Mouse (Mus musculus) heart, adult 9 months (tissue): ENCODE results near the gene Pnkd.
"Not testable (repeated sequence)": the region's sequence is repeated elsewhere in the genome, so short reads cannot be mapped to it uniquely, and the experiment has no call there.

Experiments
- DNase-seq, 2 experiments: peaks; one replicate each; pipeline ENCODE4 v3.0.0; 2022; ENCODE audit warnings: low spot score in 2 of 2

The Pnkd gene

DNA sequence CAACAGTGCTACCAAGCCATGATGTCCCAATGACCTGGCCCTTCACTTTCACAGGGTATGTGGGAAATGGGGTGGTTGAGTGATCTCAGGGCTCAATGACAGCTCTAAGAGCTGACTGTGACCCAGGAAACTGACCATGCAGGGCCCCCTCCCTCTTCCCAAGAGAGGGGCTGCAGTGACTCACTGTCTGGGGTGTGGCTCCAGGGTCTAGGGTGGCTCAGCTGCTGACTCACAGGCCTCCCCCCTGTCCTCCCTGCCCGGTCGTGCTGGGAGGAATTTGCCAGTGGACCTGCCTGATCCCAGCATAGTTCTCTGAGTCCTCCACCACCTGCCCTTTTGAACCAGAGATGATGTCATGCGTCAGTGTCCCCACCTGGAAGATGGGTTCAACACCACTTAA is 12.5 kb downstream of the Pnkd start:
- DNase-seq: peak; percentile 66 to 73

DNA sequence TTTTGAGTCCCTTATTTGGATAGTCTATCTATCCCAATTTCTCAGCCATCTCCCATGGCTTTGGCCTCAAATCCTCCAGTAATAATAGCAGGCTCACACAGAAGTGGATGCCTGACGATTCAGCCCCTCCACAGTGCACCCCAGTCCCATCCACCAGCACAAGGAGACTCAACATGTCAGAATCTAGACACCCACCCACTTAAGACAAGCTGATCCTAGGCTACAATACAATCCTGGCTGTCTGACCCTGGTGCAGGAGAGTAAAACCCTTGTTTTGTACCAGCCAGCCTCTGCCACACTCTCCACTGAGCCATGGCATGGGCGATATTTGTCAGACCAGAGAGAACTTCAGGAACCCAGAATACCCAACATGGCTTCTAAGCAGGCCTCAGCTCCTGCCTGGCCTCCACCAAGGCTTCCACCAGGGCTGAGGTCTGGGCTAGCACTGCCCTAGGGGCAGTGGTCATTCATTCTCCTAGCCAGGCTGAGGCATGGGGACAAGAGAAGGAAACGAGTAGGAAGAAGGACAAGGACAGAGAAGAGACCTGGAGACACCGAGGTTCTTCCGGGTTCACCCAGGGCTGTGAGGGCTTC is 13.5 kb downstream of the Pnkd start:
- no peak for DNase-seq

DNA sequence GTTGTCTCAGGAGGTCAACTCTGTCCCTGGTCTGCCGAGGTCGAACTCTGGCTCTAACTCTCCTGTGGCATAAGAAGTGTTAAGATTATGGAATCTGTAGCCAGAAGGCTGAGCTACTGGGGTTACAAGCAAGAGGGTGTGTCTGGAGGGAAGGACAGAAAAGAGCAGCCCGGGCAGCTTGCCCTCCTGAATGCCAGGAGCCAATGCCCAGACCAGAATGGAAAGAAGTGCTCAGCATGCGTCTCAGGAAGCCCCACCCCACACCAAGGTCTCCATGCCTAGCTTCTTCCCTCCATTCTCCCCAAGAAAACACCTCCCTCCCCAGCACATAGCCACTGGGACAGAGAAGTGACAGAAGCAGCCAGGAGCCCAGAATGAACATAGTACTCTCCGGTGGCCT is 14.3 kb downstream of the Pnkd start:
- DNase-seq: peak in 1 of 2 experiments; percentile 70

DNA sequence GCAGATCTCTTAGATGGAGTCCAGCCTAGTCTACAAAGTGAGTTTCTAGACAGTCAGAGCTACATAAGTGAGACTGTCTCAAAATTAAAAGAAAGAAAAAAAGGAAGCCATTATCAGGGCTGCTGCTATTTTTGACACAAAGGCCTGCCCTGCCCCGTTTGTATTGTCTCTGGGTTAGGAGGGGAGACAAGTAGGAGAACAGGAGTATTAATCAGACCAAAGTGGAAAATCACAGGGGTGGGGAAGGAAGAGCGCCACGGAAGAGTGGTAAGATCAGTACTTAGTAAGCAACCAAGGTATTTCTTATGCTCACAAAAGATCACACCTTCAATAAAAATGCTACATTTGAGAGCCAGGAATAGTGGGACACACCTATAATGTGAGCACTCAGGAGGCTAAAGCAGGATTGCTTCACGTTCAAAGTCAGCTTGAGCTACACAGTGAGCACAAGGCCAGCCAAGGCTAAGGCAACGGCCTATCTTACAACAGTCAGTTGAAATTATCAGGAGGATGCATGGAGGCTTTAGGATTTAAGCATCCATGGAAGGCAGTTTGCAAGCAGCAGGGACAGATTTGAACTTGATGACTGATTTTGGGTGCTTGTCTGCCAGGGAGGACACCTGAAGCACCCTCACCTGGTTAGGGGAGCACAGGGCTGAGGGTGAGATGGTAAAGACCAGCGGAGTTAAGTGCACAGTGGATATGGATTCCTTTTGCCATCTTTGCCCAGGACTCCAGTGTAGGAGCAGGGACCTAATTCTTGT is 15.8 kb downstream of the Pnkd start:
- DNase-seq: peak; percentile 45 to 55

DNA sequence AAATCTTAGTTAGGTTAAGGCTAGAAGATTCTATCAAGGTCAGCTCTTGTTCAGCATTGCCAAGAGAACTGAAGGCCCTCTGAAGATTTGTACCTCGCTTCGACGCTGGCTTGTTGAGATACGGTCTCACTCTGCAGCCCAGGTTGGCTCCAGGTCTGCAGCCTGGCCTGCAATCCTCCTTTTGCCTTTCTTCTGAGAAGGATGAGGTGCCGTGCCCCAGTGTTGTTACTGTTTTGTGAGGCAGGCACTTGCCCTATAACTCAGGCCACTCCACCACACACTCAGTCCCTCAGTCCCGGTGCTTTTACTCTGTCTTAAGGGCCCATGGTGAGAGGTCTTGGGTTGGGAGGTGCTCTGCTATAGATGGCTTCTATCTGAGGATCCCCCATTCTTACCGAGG is 17.5 kb downstream of the Pnkd start:
- peak; percentile 5 to 11 for DNase-seq

DNA sequence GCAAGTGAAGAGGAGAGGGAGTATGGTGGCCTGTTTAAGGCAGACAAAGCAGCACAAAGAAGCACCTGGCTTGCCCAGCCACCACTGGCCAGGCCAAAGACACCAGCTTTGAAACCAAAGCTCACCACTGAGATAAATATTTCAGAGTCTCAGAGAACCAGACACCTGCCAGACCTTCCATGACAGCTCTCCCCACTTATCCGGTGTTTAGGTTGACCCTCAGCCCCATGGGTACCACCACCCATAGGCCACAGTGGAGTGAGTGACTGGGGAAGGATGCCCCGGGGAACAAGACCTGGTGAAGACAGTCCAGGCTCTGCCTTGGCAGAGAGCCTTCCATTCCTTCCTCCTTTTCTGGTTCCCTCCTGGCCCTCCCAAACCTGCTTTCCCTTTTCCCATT is 18.1 kb downstream of the Pnkd start:
- DNase-seq: peak in 1 of 2 experiments; percentile 8

DNA sequence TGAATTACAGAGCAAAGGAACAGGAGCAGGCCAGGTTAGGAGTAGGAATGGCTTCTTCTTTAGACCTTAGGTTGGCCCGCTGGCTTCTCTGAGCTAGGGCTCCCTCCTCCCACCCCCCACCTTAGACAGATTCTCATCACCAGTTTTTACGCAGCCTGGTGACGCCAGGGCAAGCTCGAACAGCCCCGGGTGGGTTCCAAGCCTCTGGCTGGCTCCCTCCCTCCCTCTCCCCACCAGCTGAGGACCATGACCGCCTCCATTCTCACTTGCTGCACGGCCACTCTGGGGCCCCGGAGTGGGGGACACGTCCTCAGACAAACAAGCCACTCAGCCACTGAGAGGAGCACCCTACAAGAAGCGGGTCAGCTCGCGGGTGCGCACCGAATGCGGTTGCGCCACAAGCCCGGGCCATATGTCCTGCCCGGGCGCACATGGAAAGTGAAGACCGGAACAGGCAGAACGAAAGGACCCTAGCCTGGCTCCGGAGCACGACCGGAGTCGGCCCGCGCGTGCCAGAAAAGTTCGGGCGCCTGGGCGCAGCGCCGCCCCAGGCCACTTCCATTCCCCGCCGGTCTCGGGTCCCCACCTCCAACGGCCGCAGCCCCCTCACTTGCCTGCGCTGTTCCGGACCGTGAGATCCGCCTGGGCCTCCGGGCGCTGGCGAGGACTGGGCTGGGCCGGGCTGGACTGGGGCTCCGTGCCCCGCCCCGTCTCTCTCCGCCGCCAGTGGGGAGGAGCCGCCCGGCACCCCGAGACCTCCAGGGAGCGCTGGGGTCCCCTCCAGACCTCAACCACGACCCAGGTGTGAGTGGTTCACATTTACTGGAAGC is 19.0 kb downstream of the Pnkd start:
- peak; percentile 89 to 91 for DNase-seq

DNA sequence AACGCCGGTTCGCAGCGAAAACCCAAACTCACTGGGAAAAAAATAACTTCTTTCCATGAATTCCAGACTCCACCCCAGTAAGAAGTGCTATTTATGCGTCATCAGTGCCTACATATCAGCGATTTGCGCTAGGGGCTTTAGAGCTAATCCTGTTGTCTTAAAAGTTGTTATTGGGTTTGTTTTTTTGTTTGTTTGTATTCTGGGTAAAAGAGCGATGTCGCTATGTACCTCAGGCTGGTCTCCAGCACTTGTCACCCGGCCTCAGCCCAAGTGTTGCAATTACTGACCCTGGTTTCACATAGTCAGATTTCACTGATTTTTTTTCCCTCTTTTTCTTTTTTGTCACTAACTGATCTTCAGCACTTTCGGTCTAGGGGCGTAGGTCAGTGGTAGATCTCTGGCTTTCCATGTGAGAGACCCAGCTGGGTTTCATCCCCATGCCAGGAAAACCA is 19.6 kb downstream of the Pnkd start:
- no peak for DNase-seq

DNA sequence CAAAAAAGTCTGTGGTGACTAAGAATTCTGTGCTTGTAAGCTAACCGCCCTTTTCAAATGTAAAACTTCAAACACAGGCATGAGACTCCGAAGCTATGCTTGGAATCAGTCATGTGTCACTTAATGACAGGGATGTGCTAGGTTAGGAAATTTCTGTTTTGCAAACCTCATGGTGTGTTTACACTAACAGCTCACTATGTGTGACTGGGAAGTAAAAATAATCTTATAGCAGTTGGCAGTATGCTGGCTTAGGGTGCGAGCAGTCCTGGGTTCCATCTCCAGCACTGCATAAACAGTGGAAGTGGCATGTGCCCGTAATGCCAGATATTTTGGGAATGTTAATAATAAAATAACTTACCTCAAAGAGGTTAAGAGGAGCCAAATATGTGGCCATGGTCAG is 20.2 kb downstream of the Pnkd start:
- no peak for DNase-seq

DNA sequence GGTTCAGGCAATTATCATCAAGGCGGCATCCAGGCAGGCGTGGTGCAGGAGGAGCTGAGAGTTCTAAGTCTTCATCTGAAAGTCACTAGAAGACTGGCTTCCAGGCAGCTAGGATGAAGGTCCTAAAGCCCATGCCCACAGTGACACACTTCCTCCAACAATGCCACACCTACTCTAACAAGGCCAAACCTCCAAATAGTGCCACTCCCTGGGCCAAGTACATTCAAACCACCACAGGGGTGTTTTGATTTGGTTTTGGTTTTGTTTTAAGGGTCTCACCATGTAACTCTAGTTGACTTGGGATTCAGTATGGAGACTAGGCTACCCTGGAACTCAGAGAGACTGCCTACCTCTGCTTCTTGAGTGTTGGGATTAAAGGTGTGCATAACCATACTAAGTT is 20.8 kb downstream of the Pnkd start, which contains the start of gene Tmbim1:
Tmbim1 (minus strand) TSS at position 101 of the 400 bp plus-strand sequence.
- no peak for DNase-seq

DNA sequence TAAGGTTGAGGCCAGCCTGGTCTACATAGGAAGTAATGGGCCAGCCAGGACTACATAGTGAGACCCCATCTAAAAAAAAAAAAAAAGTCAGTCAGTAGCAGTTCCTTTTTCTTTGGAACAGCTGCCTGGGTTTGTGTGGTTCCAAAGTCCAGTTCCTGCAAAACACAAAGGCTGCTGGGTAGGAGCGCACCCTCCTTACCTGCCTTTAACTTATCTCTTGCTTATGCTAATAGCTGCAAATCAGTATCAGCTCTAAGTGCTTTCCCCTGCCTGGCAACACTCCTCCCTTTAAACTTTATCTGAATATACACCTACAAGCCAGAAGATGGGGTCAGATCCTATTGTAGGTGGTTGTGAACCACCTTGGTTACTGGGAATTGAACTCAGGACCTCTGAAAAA is 22.4 kb downstream of the Pnkd start:
- DNase-seq: no peak

DNA sequence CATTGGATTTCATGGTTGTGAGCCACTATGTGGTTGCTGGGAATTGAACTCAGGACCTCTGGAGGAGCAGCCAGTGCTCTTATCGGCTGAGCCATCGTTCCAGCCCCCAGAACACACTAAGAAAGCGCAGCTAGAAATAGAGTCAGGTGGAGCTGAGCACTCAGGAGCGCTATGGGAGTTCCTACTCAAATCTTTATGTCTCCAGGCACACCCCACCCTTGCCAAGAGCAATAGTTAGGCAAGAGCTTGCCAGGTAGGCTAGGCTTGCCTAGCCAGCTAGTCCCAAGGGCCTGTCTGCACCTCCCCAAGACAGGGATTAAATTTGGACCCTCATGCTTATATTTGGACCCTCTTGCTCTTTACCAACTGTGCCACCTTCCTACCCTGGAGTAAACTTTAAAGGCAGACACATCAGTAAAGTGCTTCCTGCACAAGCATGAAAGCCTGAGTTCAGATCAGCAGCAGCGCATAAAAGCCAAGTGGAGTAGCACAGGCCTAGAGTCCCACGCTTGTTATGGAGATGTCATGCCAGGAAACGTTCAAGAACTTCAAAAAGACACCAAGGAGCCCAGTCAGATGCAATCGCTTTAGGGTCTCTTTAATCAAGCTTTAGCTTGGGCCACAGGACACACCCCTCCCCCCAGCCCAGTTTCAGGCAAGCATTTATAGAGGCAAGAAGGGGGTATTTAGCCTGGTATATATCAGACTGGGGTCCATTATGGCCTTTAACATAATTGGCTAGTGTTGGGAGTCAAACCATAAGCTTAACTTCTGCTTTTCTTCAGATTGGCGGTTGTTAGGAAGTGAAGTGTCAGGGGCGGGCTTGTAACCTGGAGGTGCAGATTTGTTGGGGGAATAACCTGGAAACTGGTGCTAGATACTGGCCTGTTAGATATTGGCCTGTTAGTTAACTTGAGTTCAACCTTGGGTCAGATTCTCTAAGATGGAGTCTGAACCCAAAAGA is 23.6 kb downstream of the Pnkd start:
- no peak for DNase-seq

DNA sequence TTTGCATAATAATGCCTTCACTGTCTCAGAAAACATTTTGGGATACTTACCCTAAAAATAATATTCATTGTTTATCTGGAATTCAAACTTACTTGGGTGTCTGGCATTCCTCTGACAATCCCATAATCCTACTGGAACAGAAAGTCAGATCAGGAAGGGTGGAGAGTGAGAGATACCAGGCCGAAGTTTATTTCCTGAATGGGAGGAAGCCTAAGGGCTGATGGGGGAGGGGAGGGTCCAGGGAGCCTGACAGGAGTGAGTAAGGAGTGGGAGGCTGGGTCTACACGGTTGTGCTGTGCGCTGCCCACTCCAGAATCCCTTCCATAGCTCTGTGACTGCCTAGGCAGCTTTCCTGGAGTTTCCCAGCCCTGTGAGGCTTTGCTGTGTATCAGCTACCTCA is 25.0 kb downstream of the Pnkd start:
- no peak for DNase-seq

DNA sequence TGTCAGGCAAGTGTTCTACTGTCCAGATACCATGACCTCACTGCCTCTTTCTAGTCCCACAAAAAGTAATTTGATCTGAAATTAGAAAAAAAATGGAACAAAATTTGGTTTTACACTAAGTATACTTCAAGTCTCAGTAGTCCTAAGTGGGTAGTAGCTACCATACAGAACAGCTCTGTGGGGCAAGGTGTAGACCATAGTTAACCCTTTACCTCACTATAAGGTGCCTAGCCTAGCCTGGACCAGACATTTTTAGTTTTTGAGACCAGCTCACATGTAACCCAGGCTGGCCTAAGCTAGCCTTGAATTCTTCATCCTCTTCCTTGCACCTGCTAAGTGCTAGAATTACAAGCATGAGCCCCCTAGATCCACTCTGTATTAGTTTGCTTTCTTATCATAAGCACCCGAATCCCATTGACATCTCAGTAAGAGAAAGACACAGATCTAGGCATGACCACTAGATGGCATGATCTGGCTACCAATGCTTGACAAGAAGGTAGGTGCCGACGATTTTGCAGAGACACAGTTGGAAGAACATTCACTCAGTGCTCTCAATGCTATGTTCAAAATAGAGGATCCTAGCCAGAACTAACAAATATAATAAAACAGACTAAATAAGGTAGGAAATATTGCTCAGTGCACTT is 28.4 kb downstream of the Pnkd start:
- peak in 1 of 2 experiments; percentile 81 for DNase-seq

DNA sequence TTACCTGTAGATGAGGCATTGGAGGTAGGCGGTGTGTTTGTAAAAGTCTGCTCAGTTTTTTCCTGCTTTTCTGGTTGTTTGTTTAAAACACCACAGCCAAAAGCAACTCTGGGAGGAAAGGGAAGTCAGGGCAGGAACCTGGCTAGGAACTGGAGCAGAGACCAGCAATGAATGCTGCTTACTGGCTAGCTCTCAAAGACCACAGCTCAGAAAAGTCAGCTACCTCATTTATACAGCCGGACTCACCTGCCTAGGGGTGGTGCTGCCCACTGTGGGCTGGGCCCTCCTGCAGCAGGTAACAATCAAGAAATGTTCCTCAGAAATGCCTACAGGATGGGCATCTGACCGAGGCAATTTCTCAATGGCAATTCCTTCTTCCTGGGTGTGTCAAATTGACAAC is 30.1 kb downstream of the Pnkd start:
- DNase-seq: no peak

DNA sequence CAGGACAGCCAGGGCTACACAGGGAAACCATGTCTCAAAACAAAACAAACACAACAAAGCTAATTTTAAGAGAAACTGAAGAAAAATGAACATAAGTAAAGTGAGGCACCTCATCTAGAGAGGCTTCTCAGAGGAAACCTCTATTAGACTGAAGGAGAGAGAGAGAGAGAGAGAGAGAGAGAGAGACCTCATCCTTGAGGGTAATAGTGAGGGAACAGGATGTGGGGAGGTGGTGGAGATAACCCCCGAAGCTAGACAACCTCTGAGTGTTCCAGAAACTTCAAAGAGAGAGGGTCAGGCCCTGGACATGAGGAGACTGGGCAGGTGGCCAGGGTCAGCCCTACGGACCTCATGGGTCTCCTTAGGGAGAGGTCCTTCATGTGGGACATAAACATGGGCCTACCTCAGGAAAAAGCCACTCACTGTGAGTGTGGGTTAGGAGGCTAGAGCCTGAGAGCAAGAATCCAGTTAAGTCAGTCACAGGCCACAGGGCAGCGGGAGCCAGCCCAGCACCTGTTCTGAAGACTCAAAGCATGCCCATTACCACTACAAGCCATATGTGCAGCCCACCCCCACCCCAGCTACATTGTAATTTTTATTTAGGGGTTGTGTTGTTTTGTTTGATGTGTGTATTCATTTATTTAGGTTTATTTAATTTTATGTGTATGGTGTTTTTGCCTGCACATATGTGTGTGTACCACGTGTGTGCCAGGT is 31.5 kb downstream of the Pnkd start:
- no peak for DNase-seq

DNA sequence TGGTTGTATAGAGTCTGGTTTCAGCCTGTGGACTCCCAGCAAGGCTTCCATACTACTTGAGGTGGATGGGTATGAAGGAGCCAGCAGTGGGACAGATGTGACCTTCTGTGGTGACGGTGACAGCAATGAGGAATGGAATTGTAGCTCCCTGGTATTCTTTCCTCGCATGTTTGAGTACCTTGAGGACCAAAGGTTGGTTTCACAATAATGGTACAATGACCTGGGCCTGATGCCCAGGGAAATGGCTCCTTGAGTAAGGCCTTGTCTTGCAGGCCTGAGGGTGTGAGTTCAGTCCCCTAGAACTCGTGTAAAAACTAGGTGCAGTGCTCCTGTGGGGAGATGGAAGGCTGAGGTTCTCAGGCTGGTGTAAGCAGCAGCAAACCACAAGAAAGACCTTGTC is 34.0 kb downstream of the Pnkd start:
- no peak for DNase-seq

DNA sequence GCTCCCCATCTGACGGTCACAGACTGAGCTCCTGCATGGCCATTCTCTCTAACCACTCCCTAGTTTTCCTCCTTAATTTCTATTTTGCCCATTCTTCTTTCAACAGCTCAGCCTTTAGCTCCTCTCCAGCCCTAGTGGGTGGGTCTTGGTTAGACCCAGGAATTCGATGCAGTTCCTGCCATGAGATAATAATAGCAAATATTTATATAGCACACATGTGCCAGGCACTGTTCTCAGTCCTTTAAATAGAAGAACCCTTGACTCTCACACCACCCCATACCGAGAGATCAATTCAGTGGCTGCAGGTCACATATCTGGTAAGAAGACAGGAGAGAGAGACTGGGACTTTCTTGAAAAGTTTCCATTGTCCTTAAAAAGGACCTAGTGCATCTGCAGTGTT is 36.7 kb downstream of the Pnkd start:
- no peak for DNase-seq

DNA sequence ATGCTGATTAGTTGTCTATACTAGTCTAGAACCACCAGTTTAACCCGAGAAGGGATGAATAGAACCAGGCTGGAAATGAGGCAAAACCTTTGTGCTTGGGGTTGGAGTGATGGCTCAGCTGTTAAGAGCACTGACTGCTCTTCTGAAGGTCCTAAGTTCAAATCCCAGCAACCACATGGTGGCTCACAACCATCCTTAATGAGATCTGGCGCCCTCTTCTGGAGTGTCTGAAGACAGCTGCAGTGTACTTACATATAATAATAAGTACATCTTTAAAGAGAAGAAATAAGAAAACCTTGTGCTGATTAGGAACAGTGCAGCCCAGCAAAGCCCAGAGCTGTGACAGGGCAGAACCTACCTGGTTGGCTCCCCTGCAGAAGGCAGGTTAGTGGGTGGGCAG is 42.2 kb downstream of the Pnkd start:
- not testable (repeated sequence) for DNase-seq

DNA sequence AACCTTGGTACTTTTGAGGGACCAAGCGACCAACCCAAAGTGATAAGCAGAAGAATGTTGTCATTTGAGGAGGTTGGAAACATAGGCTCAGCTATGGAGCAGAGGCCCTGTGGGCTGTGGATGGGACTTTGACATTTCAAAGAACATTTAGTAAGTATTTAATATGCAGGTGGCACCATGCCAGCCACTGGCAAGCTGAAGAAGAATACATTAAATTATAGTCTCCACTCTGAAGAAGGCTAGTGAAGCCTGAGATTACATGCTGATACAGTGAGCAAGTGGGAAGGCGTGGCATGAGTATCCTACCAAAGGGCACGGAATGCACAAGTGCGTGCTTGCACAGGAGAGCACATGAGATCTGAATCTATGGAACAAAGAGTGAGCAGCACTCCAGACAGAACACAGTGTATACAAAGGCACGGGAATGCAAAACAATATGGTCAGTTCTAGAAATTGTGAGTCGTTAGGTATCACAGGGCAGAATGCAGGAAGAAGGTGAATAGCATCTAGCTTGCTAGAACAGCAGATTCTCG is 45.2 kb downstream of the Pnkd start:
- DNase-seq: no peak
